Mouse (Mus musculus) right cerebral cortex, adult 18-20 months (tissue): ENCODE measurements around the gene Dbndd2.
A peak's percentile ranks its signal among the peaks of the same experiment; 100 is the strongest.

Experiments used
- DNase-seq: peaks from one replicate; pipeline ENCODE4 v3.0.0; 2022; ENCODE audit warnings: mixed read lengths

The Dbndd2 gene

DNA sequence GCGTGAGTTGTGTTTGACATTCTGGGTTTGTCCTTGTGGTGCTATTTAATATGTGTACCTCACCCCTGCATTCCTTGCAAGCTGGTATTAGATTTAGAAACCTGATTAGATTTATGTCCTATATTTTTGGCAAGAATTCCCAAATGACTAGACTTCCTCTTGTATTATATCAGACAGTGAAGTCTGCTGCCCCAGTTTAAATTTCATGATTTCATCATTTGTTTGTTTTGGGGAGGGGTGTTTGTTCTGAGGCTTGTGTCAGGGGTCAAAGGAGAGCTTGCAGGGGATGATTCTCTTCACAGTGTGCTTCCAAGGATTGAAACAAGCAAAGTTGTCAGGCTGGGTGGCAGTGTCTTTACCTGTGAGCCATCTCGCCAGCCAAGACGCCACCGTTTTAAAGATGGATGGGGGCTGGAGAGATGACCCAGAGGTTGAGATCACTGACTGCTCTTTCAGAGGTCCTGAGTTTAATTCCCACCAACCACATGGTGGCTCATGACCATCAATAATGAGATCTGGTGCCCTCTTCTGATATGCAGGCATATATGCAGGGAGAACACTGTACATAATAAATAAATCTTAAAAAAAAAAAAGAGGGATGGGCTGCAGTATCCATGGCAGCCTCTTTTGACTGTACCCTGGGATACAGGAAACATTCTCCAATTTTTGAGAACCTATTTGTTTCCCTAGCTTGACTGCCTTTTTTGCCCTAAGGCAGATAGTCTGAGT is 19.9 kb downstream of the Dbndd2 start:
- no peak for DNase-seq

DNA sequence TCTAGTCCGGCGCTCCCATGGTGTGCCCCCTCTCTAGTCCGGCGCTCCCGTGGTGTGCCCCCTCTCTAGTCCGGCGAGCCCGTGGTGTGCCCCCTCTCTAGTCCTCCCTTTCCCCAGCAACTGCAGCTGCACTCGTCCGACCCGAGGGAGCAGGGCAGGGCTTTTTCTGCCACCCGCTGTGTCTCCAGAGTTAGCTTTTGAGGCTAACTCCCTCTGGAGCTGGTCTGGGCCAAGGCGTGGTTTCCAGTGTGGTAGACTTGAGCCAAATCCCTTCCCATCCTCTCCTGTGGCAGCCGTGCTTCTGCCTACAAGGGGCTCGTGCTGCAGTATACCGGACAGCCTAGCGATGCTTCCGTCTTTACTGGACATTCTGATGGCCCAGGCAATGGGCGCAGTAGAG is 21.9 kb downstream of the Dbndd2 start:
- no peak for DNase-seq

DNA sequence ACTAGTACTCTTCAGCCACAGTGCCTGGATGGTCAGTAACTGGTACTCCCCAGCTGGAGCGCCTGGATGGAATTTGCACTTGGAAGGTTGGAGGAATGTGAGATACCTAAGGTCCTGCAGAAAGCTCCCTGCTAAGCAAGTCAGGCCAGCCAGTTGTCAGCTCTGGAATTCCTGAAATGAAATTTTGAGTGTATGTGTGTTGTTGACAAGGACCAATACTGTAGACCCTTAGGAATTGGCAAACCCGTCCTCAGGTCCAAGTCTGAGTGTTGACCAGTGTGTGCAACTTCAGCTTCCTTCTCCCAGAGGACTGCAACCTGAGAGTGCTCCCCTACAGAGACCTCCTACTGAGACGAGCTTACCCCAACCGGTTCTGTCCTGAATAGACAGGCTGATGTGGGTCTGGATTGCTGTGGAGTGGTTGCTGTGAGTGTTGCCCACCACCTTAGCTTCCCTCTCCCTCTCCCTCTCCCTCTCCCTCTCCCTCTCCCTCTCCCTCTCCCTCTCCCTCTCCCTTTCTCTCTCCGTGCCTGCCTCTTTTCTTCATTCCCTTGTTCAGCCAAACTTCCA is 24.8 kb downstream of the Dbndd2 start:
- no peak for DNase-seq

DNA sequence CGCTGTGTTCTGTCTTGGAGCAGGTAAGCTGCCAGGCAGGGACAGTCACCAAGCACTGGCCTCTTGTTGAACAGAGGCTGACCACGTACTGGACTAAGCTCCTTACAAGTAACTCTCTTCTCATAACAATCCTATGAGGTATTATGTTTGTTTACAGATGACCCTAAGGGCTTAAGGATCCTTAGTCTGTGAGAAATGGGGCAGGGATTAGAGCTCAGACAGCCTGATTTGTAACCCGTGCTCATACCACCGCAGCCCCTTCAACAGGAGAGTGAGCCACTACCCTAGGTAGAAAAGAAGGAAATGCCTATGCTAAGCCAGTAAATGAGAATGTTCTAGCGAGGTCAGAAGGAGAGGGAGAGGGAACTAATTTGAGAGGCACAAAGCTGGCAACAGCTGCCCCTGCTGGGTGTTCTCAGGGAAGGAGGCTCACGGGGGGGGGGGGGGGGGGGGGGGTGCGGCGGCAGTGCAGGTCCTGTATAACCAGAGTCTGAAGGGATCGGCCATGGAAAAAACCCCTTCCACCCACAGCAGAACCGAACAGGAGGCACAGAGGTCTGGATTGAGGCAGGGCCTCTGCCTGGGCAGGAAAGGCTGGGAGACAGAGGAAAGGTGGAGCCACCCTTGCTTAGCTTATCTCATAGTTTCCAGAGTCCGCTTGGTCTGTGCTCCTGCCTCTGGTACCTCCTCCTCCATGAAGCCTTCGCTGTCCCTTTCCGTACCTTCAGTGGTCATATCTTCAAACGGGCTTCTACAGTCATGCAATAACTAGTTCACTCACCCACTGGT is 26.4 kb downstream of the Dbndd2 start:
- no peak for DNase-seq

DNA sequence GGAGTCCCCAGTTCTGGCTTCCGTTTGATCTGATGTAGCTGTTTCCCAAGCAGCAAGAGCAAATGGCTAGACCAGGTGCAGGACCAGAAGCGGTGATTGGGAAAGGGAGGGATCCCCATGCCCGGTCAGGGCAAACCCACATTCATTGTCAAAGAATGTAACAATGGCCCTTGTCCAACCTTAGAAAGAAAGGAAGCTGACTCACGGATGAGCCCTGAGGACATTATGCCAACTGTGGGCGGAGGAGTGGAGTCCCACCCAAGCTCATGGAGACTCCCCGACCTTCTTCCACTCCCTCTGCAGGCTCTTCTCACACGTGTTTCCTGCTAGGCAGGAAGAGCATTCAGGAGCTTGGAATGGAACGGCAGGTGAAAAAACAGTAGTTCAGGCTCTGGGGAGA is 27.5 kb downstream of the Dbndd2 start:
- no peak for DNase-seq

DNA sequence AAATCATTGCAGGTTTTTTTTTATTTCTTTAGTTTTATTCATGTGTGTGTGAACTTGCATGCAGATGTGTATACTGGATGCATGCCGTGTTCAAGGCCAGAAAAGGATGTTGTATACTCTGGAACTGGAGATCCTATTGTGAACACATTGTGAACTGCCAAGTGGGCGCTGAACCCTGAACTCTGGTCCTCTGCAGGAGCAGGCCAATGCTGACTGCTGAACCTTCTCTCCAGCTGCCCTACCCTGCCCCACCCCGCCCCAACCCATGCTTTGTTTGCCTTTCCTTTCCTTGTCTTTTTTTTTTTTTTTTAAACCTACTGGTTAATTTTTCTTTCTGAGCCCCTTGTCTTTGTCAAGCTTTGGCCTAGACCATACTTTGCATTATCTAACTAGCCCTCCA is 29.0 kb downstream of the Dbndd2 start:
- no peak for DNase-seq

DNA sequence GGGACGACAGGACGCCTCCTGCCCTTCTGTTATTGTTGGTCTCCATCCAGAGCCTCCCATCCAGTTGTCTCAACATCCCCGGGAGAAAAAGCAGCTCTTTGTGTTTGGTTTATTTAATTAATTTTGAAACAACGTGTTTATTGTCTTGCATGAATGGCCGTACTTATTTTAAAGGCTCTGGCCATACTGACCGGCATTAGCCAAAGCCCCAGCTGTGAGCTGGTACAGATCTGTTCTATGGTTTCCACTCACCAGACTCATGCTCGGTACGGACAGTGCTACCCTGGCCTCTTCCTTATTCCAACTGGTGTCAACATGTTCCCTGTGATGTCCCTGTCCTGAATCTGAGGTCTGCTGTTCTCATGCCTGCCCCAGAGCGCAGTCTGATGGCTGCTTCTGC is 30.0 kb downstream of the Dbndd2 start:
- peak; percentile 30 for DNase-seq

DNA sequence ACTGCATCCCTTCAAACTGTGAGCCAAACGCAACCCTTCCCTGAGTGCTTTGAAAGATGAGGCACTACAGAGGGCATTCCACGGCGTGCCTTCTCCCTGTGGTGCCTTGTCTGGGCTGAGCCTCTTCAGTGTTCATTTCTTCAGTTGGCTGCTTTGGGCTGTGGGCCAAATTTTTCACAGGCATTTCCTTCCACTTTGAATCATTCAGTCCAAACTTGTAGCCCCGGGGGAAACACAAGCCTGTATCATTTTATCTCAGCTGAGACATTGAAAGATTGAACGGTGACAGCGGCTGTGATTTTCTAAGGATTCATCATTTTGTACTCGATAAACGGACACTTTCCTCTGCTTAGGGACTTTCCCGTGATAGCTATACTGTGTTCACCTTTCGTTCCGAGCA is 30.7 kb downstream of the Dbndd2 start:
- DNase-seq = no peak

DNA sequence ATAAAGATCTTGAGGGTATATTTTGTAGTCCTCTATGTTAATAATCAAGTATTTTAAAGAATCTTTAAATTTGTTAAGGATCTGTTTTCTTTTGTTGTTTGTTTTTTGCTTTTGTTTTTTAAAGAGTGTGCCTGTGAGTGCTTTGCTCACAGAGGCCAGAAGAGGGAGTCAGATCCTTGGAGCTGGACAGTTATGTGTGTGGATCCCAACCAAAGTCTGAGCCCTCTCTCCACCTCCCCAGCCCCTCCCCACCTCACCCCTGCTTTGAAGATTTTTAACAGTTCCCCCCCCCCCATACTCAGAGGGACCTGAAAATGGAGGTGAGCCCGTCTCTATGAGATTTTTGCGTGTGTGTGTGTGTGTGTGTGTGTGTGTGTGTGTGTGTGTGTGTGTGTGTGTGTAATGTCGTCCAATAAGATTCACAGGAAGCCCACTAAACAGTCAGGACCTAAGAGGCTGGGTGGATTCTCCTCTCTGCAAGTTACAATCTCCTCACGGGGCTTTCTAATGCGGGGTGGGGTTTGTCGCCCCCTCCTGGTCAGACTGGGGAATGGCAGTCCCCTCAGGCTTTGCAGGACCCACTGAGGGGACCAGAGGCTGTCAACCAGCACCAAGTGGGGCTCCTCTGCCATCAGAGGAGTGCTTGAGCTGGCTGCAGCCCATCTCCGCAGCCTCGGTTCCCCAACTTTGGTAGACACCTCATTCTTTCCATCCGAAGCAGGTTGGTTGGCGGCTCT is 31.7 kb downstream of the Dbndd2 start:
- peak; percentile 32 for DNase-seq

DNA sequence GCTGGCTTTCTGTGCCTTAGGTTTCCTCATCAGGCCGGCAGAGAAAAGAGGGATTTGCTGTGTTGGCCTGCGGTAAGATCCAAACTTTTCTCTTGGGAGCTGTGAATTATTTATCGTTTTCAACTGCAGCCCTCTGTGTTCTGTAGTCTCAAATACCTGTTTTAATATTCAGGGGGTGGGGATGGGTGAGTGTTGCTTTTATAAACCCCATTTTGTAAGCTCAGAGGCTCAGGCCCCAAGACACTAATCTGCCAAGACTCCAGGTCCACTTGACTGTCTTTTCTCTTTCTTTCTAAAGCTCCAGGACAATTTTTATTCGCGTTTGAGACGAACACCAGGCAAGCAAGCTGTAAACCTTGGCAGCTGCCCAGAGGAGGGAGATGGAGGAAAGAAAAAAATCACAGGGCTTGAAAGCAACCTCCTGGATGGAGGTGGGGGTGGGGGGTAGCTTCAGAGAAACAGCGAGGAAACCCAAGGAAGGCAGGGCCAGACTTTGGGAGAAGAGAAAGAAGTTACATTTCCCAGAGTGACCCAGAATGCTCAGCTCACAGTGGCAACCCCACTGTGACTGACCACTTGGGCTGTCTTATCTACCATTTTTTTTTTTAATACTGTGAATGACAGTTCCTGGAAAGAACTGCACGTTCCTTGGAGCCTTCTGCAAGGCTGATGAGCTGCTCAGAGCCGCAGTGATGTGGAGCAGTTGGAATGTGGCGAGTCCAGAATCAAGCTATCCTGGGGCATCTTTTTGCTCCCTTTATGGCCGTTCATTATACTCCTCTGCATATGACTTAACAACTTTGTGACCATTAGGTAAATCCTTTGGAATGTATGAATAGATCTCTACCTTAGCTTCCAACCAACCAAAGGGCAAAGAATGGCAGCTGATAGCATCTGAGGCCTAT is 32.6 kb downstream of the Dbndd2 start:
- no peak for DNase-seq

DNA sequence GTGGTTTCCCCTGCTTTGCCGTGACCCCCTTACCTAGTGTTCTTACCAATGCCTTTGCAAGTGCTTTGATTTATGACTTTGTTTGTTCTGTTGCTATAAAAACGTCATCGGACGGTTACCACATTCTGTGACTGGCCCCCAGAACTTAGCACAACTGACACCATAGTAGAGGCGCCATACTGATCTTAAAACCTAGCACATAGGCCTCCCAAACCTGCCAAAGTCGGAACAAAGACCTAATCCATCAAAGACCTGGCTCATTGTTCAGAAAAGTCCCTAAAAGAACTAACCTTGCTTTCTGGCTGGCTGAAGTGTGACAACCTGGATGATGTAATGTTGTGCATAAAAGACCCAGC is 33.2 kb downstream of the Dbndd2 start:
- DNase-seq = no peak

DNA sequence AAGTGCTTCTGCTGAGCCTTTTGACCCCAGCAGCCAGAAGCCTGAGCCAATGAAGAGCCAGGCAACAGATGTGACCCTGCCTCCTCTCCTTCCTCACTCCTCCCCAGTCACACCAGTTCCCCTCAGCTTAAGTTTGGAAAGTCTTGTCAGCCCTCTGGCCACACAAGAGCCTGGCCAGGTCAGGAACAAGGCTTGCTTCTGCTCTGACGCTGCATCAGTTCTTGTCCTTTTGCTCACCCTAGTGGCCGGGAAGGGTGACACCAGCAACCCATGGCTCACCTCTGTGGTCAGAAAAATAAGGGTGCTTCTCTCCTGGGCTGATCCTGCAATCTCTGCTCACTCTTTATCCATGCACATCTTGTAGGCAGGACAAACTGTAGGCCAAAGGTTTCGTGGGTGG is 34.9 kb downstream of the Dbndd2 start:
- DNase-seq = no peak

DNA sequence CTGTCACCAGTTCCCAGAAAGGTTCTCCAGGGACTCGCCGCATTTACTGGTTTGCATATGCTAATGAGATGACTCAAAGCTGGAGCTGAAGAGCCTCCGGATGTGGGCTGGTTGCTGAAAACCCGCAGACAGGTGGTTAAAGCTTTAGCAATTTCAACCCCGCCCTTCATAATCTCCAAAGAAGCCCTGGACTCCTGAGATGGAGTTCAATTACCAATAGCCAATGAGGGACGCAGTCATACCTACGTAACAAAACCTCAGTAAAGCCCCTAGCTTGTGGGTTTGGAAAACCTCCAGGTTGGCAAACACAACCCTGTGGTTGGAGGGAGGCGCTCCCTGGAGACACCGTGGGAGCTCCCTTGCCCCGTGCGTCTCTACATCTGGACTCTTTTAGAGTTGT is 35.9 kb downstream of the Dbndd2 start:
- DNase-seq = peak; percentile 29

DNA sequence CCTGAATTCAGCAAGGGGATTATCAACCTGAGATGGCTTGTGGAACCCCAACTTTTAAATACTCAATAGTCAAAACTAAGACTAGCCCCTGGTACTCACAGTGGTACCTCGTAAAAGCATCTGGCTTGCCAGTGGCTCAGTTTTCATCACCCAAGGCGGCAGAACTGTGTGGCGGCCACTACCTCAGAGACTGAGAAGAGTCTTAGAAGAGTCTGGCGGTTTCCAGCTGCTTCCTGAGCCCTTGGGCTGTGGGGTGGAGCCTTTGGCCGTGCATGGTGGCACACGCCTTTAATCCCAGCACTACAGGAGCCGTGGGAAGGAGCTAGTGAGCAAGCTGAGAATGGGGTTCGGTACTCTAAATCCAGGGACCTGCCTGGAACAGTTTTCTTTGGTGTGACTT is 36.4 kb downstream of the Dbndd2 start:
- DNase-seq = no peak

DNA sequence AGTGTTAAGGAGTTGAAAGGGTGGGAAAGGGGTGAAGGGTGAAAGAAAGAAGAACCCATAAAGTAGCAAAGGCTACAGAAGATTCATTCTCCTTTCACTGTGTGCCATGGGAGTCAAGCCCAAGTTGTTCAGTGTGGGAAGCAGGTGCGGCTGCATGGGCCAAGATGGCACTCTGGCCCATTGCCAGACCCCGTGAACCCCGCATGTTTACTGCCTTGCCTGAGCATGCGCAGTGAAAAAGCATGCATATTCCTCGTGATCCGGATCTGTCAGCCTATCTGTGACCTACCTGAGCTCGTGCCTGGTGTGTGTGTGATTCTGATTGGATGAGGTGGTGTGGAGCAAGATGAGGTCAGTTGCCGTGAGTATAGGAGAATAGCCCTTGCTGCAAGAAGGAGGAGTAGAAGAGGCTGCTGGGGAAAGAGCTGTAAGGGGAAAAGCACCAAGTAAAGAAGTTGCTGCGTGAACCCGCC is 37.4 kb downstream of the Dbndd2 start:
- DNase-seq = no peak

DNA sequence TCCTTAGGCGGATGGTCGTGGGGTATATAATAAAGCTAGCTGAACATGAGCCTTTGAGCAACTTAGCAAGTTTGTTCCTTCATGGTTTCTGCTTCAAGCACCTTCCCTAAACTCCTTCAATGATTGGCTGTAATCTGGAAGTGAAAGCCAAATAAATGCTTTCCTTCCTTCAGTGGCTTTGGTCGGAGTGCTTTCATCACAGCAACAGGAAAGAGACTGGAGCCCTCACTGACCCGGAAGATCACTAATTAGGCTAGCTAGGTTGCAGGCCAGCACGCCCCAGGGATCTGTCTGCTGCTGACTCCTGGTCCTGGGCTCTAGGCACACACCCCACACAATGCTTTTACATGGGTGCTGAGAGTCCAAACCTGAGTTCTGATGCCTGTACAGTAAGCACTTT is 42.7 kb downstream of the Dbndd2 start:
- no peak for DNase-seq

DNA sequence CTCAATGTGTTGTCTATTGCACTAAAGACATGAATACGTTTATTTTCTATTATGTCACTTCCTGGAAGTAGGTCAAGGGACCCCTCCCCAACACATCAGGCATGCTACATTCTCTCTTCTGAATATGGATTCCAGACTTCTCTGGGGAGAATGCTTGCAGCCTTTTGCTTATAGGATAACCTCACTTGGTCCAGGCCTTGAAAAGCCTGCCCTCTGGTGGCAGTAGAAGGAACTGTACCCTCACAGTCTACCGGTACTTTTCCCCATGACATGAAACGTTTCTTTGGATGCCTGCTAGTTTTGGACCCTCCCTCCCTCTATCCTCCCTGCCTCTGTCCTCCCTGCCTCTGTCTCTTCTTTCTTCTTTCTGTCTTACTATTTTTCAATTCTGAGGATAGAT is 45.3 kb downstream of the Dbndd2 start:
- peak; percentile 75 for DNase-seq

DNA sequence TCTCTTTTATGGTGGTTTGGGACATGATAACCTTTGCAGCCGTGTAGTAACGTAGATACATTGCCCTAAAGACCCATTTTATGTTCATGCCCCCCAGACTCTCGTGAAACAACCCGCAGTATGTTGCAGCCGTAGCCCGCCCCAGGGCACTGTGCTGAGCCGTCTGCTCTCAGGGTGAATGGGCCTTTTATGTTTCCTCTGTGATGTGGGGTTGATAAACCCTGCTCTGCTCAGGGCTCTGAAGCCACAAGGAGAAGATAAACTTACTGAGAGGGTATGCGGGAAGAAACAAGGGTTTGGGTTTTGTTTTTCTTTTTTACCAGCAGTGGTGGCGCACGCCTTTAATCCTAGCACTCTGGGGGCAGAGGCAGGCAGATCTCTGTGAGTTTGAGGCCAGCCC is 48.4 kb downstream of the Dbndd2 start:
- no peak for DNase-seq

DNA sequence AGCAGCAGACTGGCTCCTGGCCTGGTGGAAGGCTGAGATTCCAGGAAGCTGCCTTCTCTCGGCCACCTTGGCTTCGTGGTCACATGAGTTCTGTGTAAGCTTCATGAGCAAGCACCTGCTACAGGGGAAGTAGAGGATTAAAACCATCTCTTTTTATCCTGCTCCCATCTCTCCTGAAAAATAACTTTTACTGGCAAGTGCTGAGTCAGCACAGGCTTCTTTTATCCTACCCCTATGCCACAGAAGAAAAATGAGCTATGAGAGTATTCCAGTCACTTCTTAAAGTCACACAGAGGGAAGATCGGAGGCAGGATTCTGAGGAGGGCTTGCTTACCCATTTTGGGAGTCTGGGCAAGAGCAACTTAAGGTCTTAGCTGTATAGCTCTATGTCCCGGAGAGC is 51.1 kb downstream of the Dbndd2 start:
- no peak for DNase-seq

DNA sequence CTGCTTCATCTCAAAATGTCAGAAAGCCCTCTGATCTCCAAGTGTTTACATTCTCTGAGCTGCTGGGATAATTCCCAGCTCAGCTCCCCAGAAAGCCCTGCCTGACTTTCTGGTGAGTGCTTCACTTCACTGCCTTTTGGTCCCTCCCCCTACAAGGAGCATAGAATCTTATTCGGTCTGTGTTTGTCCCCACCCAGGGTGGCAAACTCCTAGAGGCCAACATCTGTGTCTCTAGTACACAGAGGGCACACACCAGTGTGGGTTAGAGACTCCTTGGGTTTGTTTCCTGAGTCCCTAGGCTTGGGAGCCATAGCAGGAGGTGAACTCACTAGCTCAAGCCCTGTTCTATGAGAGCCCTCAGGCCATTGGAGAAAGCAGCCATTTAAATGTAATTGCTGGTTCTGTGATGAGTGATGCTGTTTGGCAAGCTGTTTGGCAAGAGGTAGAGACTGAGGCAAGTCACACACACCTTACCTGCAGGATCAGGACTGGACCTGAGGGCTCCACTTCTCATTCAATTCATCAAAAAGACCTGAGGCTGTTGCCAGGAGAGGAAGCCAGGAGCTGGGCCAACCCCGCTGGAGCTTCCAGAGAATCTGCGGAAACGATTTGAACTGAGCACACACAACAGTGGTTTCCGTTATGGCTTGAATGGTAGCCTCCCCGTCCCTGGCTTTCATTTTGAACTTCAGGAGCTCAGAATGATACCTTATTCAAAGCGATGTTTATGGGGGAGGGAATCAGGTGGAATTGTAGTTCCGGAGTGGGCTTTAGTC is 54.9 kb downstream of the Dbndd2 start:
- DNase-seq = no peak

DNA sequence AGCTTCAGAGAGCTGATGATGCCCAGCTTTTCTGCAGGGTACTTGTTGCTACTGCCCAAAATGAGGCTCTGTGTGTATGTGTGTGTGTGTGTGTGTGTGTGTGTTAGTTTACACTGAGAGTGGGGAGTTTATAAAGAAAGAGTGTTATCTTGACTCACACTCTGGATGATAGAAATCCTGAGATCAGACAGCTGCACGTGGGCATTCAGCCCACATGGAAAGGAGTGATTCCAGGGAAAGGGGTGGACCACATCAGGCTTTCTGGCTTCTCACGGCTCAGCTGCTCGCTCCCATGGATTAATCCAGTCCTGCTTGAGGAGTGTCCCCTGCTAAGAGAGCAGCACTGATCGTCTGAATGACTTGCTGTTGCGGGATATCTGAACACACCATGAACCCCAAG is 56.2 kb downstream of the Dbndd2 start:
- peak; percentile 82 for DNase-seq

DNA sequence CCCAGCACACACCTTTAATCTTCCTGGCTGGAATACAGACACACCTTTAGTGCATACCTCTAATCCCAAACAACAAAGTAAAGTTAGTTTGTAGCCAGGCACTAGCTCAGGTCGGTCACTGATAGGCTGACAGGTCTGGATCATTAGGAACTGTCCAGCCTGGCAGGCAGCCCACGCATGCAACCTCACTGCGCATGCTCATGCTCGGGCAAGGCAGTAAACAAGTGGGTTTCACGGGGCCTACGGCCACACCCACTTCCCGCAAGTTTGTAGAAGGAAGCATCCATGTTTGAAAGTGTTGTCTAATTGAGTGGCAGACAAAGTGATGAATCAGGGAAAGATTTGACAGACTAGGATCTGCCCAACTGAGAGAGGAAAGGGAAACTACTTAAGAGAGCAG is 56.7 kb downstream of the Dbndd2 start:
- DNase-seq = no peak
